ENCODE assay signal across 11 mouse cellular contexts in genomic region chr19:57436586-57437021, GRCm38 (mm10). TPM values are rescaled to one million over a fixed set of nuclear protein-coding genes. Genes with fewer than 3 reads are reported as not detected.
DNase-seq lines count a peak whose midpoint lies in the region; ATAC-seq and TF ChIP-seq lines count a peak whose summit lies in the region.
"Had no signal": no experiment of that assay in that cellular context is flagged by ENCODE, and none has a peak within 500 bp of the region (broad histone marks: within the 10 kb centered on the region; RNA-seq: fewer than 3 reads in every experiment).

No protein-coding gene starts in this region.

- H3K27ac ChIP-seq in lung, embryonic 14.5 days (ENCODE audit: low read depth) = 0 out of 2 replicates have a peak overlapping the region, but pooled peaks have one; percentile 34
- peak overlapping the region; percentile 76; the same call in 1 of the 2 replicates for H3K27ac ChIP-seq in kidney, embryonic 14.5 days (ENCODE audit: low read depth, low read length)
- no peak overlapping the region for H3K27ac ChIP-seq in hindbrain, embryonic 13.5 days
- H3K27ac ChIP-seq: hindbrain, embryonic 12.5 days; midbrain, embryonic 10.5 days had no signal

- no peaks in the 10 kb centered on the region for H3K27me3 ChIP-seq in lung, embryonic 14.5 days (ENCODE audit: insufficient read depth, low read length)
- no peaks in the 10 kb centered on the region for H3K27me3 ChIP-seq in kidney, embryonic 14.5 days (ENCODE audit: control insufficient read depth, insufficient read depth, low read length)
- no peaks in the 10 kb centered on the region for H3K27me3 ChIP-seq in hindbrain, embryonic 13.5 days
- H3K27me3 ChIP-seq: hindbrain, embryonic 12.5 days had no signal

- H3K9ac ChIP-seq in lung, embryonic 14.5 days = no peak overlapping the region
- H3K9ac ChIP-seq in kidney, embryonic 14.5 days (ENCODE audit: low read depth, low read length) = no peak overlapping the region
- no peak overlapping the region for H3K9ac ChIP-seq in hindbrain, embryonic 13.5 days
- H3K9ac ChIP-seq: hindbrain, embryonic 12.5 days had no signal

- no peaks in the 10 kb centered on the region for H3K36me3 ChIP-seq in lung, embryonic 14.5 days (ENCODE audit: insufficient read depth)
- H3K36me3 ChIP-seq in kidney, embryonic 14.5 days (ENCODE audit: control insufficient read depth, insufficient read depth, low read length) = no peaks in the 10 kb centered on the region
- H3K36me3 ChIP-seq in hindbrain, embryonic 13.5 days = no peaks in the 10 kb centered on the region
- H3K36me3 ChIP-seq: hindbrain, embryonic 12.5 days; midbrain, embryonic 10.5 days had no signal

- DNase-seq in lung, embryonic 14.5 days = peak; percentile 95
- no peak for DNase-seq in lung, adult 2 months
- peak; percentile 70 for DNase-seq in adrenal gland, postnatal 14 days
- DNase-seq in skeletal muscle tissue, adult 2 months (ENCODE audit: low read depth, low spot score) = peak; percentile 38
- no peak for DNase-seq in frontal cortex, adult 2 months (ENCODE audit: extremely low spot score in 1 of 2, low spot score in 1 of 2)
- DNase-seq: cerebellum, adult 8-10 months; left cerebral cortex, postnatal 4 days had no signal

- TF ChIP-seq POLR2A in lung, adult 2 months (IDR thresholded peaks at IDR 0.05; ENCODE audit: borderline replicate concordance, extremely low read depth, low read depth, low read length) = no peak

- WGBS in lung, embryonic 14.5 days = 31% methylated on average over 10 of the region's 10 CpGs
- WGBS in lung, adult 2 months = 59% methylated on average over 10 of the region's 10 CpGs
- WGBS in kidney, embryonic 14.5 days = 50% methylated on average over 10 of the region's 10 CpGs
- 73% methylated on average over 10 of the region's 10 CpGs for WGBS in hindbrain, embryonic 13.5 days

- peaks cover 10% of the 10 kb centered on the region for H3K4me1 ChIP-seq in lung, embryonic 14.5 days (ENCODE audit: insufficient read depth)
- H3K4me1 ChIP-seq in lung, adult 2 months (ENCODE audit: control insufficient read depth, insufficient read depth, low read length) = no peaks in the 10 kb centered on the region
- peaks cover 8% of the 10 kb centered on the region for H3K4me1 ChIP-seq in kidney, embryonic 14.5 days (ENCODE audit: control insufficient read depth, insufficient read depth, low read length)
- H3K4me1 ChIP-seq in hindbrain, embryonic 13.5 days (replicated peaks) = peaks cover 42% of the 10 kb centered on the region

- TF ChIP-seq CTCF in lung, embryonic 14.5 days (IDR thresholded peaks at IDR 0.05; ENCODE audit: low read depth) = no peak
- no peak for TF ChIP-seq CTCF in lung, adult 2 months (IDR thresholded peaks at IDR 0.05; ENCODE audit: insufficient read depth, low read length)

- no peak overlapping the region for H3K4me2 ChIP-seq in lung, embryonic 14.5 days
- H3K4me2 ChIP-seq in kidney, embryonic 14.5 days (replicated peaks; ENCODE audit: low read depth, low read length) = no peak overlapping the region
- no peak overlapping the region for H3K4me2 ChIP-seq in hindbrain, embryonic 13.5 days
- H3K4me2 ChIP-seq: hindbrain, embryonic 12.5 days had no signal

- peak; percentile 83 for ATAC-seq in lung, embryonic 14.5 days (ENCODE audit: insufficient read depth)
- peak; percentile 81 for ATAC-seq in kidney, embryonic 14.5 days (ENCODE audit: low FRiP score, low TSS enrichment)
- ATAC-seq in hindbrain, embryonic 13.5 days (ENCODE audit: low FRiP score) = no peak

- H3K4me3 ChIP-seq in lung, embryonic 14.5 days (ENCODE audit: low read depth, low read length) = no peak overlapping the region
- no peak overlapping the region for H3K4me3 ChIP-seq in lung, adult 2 months (replicated peaks; ENCODE audit: extremely low read depth, low read depth, low read length)
- H3K4me3 ChIP-seq in kidney, embryonic 14.5 days (ENCODE audit: low read length) = no peak overlapping the region
- H3K4me3 ChIP-seq in hindbrain, embryonic 13.5 days = no peak overlapping the region
- H3K4me3 ChIP-seq: hindbrain, embryonic 12.5 days; midbrain, embryonic 10.5 days had no signal

- no peaks in the 10 kb centered on the region for H3K9me3 ChIP-seq in lung, embryonic 14.5 days (ENCODE audit: low read depth, low read length)
- H3K9me3 ChIP-seq in kidney, embryonic 14.5 days (ENCODE audit: control insufficient read depth, low read length) = no peaks in the 10 kb centered on the region
- no peaks in the 10 kb centered on the region for H3K9me3 ChIP-seq in hindbrain, embryonic 13.5 days
- H3K9me3 ChIP-seq: hindbrain, embryonic 12.5 days; midbrain, embryonic 10.5 days had no signal

RNA-seq across cellular contexts. Expression of gene Trub1, which starts 16.1 kb away (rescaled TPM):
- 29.2 and 29.6 TPM in 2 replicates for polyA plus RNA-seq in lung, embryonic 14.5 days (2014; fragmentation: Nextera tagmentation; extraction: Ambion mirVana)
- 2.8 and 3.4 TPM in 2 replicates for polyA plus RNA-seq in lung, adult 2 months (2012; rRNA removed)
- 15.8 and 24.4 TPM in 2 replicates for total RNA-seq in adrenal gland, postnatal 14 days (2021)
- 23.4 and 33.9 TPM in 2 replicates for polyA plus RNA-seq in kidney, embryonic 14.5 days (2014; fragmentation: Nextera tagmentation; extraction: Ambion mirVana)
- polyA plus RNA-seq in hindbrain, embryonic 13.5 days (2015; fragmentation: Nextera tagmentation; extraction: Ambion mirVana) = 14.3 and 15.4 TPM in 2 replicates
- polyA plus RNA-seq in frontal cortex, adult 2 months (2012; rRNA removed) = 26.1 and 29.5 TPM in 2 replicates

Comparison
In these comparisons a context has a peak if more than half of its experiments do, and no peak if none do; other contexts are left out.
1. DNase-seq: peak in lung, embryonic 14.5 days (single experiment), adrenal gland, postnatal 14 days (single experiment) and skeletal muscle tissue, adult 2 months (single experiment); none in lung, adult 2 months (single experiment) and frontal cortex, adult 2 months (0 of 2).